Comparison of ENCODE assay signal across 8 mouse cellular contexts in genomic region chr2:160806091-160806521, GRCm38 (mm10).
DNase-seq lines count a peak whose midpoint lies in the region; ATAC-seq and TF ChIP-seq lines count a peak whose summit lies in the region.

No protein-coding gene starts in this region.

- TF ChIP-seq CTCF in liver, adult 2 months (IDR thresholded peaks at IDR 0.05; ENCODE audit: low read depth, low read length), result no peak
- no peak for TF ChIP-seq CTCF in lung, adult 2 months (IDR thresholded peaks at IDR 0.05; ENCODE audit: insufficient read depth, low read length)

- H3K9me3 ChIP-seq in liver, embryonic 11.5 days (ENCODE audit: control insufficient read depth, low read length), result no peaks in the 10 kb centered on the region
- no peaks in the 10 kb centered on the region for H3K9me3 ChIP-seq in heart, embryonic 16.5 days (replicated peaks; ENCODE audit: control insufficient read depth, low read length)
- H3K9me3 ChIP-seq in forebrain, embryonic 10.5 days, result no peaks in the 10 kb centered on the region

- H3K4me2 ChIP-seq in liver, embryonic 11.5 days, result no peak overlapping the region
- H3K4me2 ChIP-seq in heart, embryonic 16.5 days (ENCODE audit: low read depth, low read length), result peak overlapping the region; percentile 13; the same call in 1 of the 2 replicates

- H3K36me3 ChIP-seq in liver, adult 2 months (ENCODE audit: control insufficient read depth, insufficient read depth, low read length), result peaks cover 2% of the 10 kb centered on the region
- H3K36me3 ChIP-seq in liver, embryonic 11.5 days (ENCODE audit: control insufficient read depth, insufficient read depth, low read length), result no peaks in the 10 kb centered on the region
- no peaks in the 10 kb centered on the region for H3K36me3 ChIP-seq in heart, embryonic 16.5 days (ENCODE audit: control insufficient read depth, insufficient read depth)
- no peaks in the 10 kb centered on the region for H3K36me3 ChIP-seq in forebrain, embryonic 10.5 days (replicated peaks)

- no peak for TF ChIP-seq POLR2A in liver, adult 2 months (IDR thresholded peaks at IDR 0.05; ENCODE audit: extremely low read depth, insufficient read depth, low read length)
- TF ChIP-seq POLR2A in lung, adult 2 months (IDR thresholded peaks at IDR 0.05; ENCODE audit: borderline replicate concordance, extremely low read depth, low read depth, low read length), result no peak

- no peak for ATAC-seq in liver, embryonic 11.5 days (replicated peaks; ENCODE audit: low FRiP score)
- ATAC-seq in heart, embryonic 16.5 days (replicated peaks; ENCODE audit: extremely low read depth, insufficient read depth, low FRiP score), result peak; percentile 91

- WGBS in liver, adult 2 months, result 11% methylated on average over 3 of the region's 3 CpGs
- WGBS in liver, embryonic 11.5 days, result 62% methylated on average over 3 of the region's 3 CpGs
- WGBS in heart, embryonic 16.5 days, result 19% methylated on average over 3 of the region's 3 CpGs
- 23% methylated on average over 3 of the region's 3 CpGs for WGBS in lung, adult 2 months
- WGBS in forebrain, embryonic 10.5 days, result 72% methylated on average over 3 of the region's 3 CpGs

- no peak overlapping the region for H3K4me3 ChIP-seq in liver, adult 2 months (ENCODE audit: insufficient read depth, low read depth, low read length)
- H3K4me3 ChIP-seq in liver, embryonic 11.5 days (ENCODE audit: low read depth, low read length), result no peak overlapping the region
- H3K4me3 ChIP-seq in heart, embryonic 16.5 days (ENCODE audit: low read length), result no peak overlapping the region
- no peak overlapping the region for H3K4me3 ChIP-seq in lung, adult 2 months (replicated peaks; ENCODE audit: extremely low read depth, low read depth, low read length)
- no peak overlapping the region for H3K4me3 ChIP-seq in forebrain, embryonic 10.5 days

- peaks cover 28% of the 10 kb centered on the region for H3K4me1 ChIP-seq in liver, adult 2 months (ENCODE audit: control insufficient read depth, insufficient read depth, low read length)
- no peaks in the 10 kb centered on the region for H3K4me1 ChIP-seq in liver, embryonic 11.5 days (replicated peaks; ENCODE audit: control insufficient read depth, insufficient read depth, low read length)
- H3K4me1 ChIP-seq in heart, embryonic 16.5 days (ENCODE audit: control insufficient read depth, insufficient read depth, low read length), result peaks cover 18% of the 10 kb centered on the region
- H3K4me1 ChIP-seq in lung, adult 2 months (ENCODE audit: control insufficient read depth, insufficient read depth, low read length), result peaks cover 18% of the 10 kb centered on the region
- no peaks in the 10 kb centered on the region for H3K4me1 ChIP-seq in forebrain, embryonic 10.5 days

- peaks cover 24% of the 10 kb centered on the region for H3K79me2 ChIP-seq in liver, adult 2 months (ENCODE audit: control insufficient read depth, insufficient read depth, low read length)

- DNase-seq in liver, adult 2 months (ENCODE audit: extremely low read depth, low read depth, low spot score), result peak; percentile 80
- no peak for DNase-seq in liver, embryonic 11.5 days (ENCODE audit: low spot score)
- peak; percentile 48 to 62 for DNase-seq in cerebellum, postnatal 10 days
- peak; percentile 41 for DNase-seq in lung, adult 2 months
- no peak for DNase-seq in forebrain, embryonic 10.5 days (ENCODE audit: extremely low spot score, low spot score)
- DNase-seq in thymus, postnatal 4 days, result no peak
- DNase-seq in urinary bladder, adult 2 months (ENCODE audit: low spot score), result no peak

- H3K27me3 ChIP-seq in liver, adult 2 months (ENCODE audit: control insufficient read depth, insufficient read depth, low read length), result no peaks in the 10 kb centered on the region
- no peaks in the 10 kb centered on the region for H3K27me3 ChIP-seq in liver, embryonic 11.5 days (replicated peaks; ENCODE audit: control insufficient read depth, insufficient read depth, low read length)
- no peaks in the 10 kb centered on the region for H3K27me3 ChIP-seq in heart, embryonic 16.5 days (ENCODE audit: control insufficient read depth, insufficient read depth, low read length)
- no peaks in the 10 kb centered on the region for H3K27me3 ChIP-seq in forebrain, embryonic 10.5 days (ENCODE audit: poor library complexity, severe bottlenecking)

- peak overlapping the region; percentile 41 for H3K27ac ChIP-seq in liver, adult 2 months (replicated peaks; ENCODE audit: insufficient read depth, low read depth, low read length)
- no peak overlapping the region for H3K27ac ChIP-seq in liver, embryonic 11.5 days (ENCODE audit: low read depth, low read length)
- peak overlapping the region; percentile 78 for H3K27ac ChIP-seq in heart, embryonic 16.5 days (ENCODE audit: low read length)
- H3K27ac ChIP-seq in forebrain, embryonic 10.5 days, result no peak overlapping the region

- no peak overlapping the region for H3K9ac ChIP-seq in liver, adult 2 months (ENCODE audit: low read depth, low read length)
- no peak overlapping the region for H3K9ac ChIP-seq in liver, embryonic 11.5 days (ENCODE audit: low read depth, low read length)
- H3K9ac ChIP-seq in heart, embryonic 16.5 days (ENCODE audit: low read length), result no peak overlapping the region; the same call in 1 of the 2 replicates

Comparison
In these comparisons a context has a peak if more than half of its experiments do, and no peak if none do; other contexts are left out.
1. DNase-seq: peak in liver, adult 2 months (single experiment), cerebellum, postnatal 10 days (2 of 2) and lung, adult 2 months (single experiment); none in liver, embryonic 11.5 days (single experiment), forebrain, embryonic 10.5 days (single experiment), thymus, postnatal 4 days (single experiment) and urinary bladder, adult 2 months (single experiment).
2. H3K27ac ChIP-seq: peak in liver, adult 2 months (single experiment) and heart, embryonic 16.5 days (single experiment); none in liver, embryonic 11.5 days (single experiment) and forebrain, embryonic 10.5 days (single experiment).